Mouse (Mus musculus): ENCODE results near the gene Gcnt2. TPM values are rescaled to one million over a fixed set of nuclear protein-coding genes. Genes with fewer than 3 reads are reported as not detected.
"Not testable (repeated sequence)": the region's sequence is repeated elsewhere in the genome, so short reads cannot be mapped to it uniquely, and the experiment has no call there.

The Gcnt2 gene
- polyA plus RNA-seq, 1 experiment: 2.0 TPM

GRCm38 (mm10) chr13:40892547-40892946, 33.0 kb downstream of the Gcnt2 start:
- H3K4me3 ChIP-seq (ENCODE audit: extremely low read depth, insufficient read depth, insufficient read length): no peak overlapping the region
- no peak for DNase-seq (ENCODE audit: low read depth in 1 of 2, low spot score in 2 of 2)
- H3K4me1 ChIP-seq (ENCODE audit: control insufficient read depth, insufficient read depth, insufficient read length): no peaks in the 10 kb centered on the region
- TF ChIP-seq POLR2A (IDR thresholded peaks at IDR 0.05; ENCODE audit: low read depth, low read length): no peak
- no peak for TF ChIP-seq CTCF (IDR thresholded peaks at IDR 0.05; ENCODE audit: extremely low read depth, insufficient read depth, insufficient read length, insufficient replicate concordance)
- no peak overlapping the region for H3K27ac ChIP-seq (ENCODE audit: insufficient read depth, low read length)
- H3K27me3 ChIP-seq (ENCODE audit: control insufficient read depth, insufficient read depth, low read length): no peaks in the 10 kb centered on the region; the same call in 1 of the 2 replicates
- H3K36me3 ChIP-seq (ENCODE audit: control insufficient read depth, insufficient read depth, low read length): no peaks in the 10 kb centered on the region
- WGBS: 74% methylated on average over 4 of the region's 4 CpGs

GRCm38 (mm10) chr13:40893573-40893972, 34.0 kb downstream of the Gcnt2 start:
- no peak for TF ChIP-seq CTCF (IDR thresholded peaks at IDR 0.05; ENCODE audit: extremely low read depth, insufficient read depth, insufficient read length, insufficient replicate concordance)
- no peak for TF ChIP-seq POLR2A (IDR thresholded peaks at IDR 0.05; ENCODE audit: low read depth, low read length)
- no peaks in the 10 kb centered on the region for H3K4me1 ChIP-seq (ENCODE audit: control insufficient read depth, insufficient read depth, insufficient read length)
- no peak overlapping the region for H3K27ac ChIP-seq (ENCODE audit: insufficient read depth, low read length)
- H3K36me3 ChIP-seq (ENCODE audit: control insufficient read depth, insufficient read depth, low read length): no peaks in the 10 kb centered on the region
- H3K4me3 ChIP-seq (ENCODE audit: extremely low read depth, insufficient read depth, insufficient read length): no peak overlapping the region
- no peak for DNase-seq (ENCODE audit: low read depth in 1 of 2, low spot score in 2 of 2)
- 81% methylated on average over 3 of the region's 3 CpGs for WGBS
- no peaks in the 10 kb centered on the region for H3K27me3 ChIP-seq (ENCODE audit: control insufficient read depth, insufficient read depth, low read length)

- not testable (repeated sequence) for H3K4me3 ChIP-seq (ENCODE audit: extremely low read depth, insufficient read depth, insufficient read length); DNase-seq (ENCODE audit: low read depth in 1 of 2, low spot score in 2 of 2); H3K4me1 ChIP-seq (ENCODE audit: control insufficient read depth, insufficient read depth, insufficient read length); H3K27ac ChIP-seq (ENCODE audit: insufficient read depth, low read length); H3K27me3 ChIP-seq (ENCODE audit: control insufficient read depth, insufficient read depth, low read length); H3K36me3 ChIP-seq (ENCODE audit: control insufficient read depth, insufficient read depth, low read length)
- 64% methylated on average over 14 of the region's 14 CpGs for WGBS
These were observed 38.6 kb downstream of the Gcnt2 start for GRCm38 (mm10) chr13:40898049-40898690.

- 94% methylated on average over 4 of the region's 4 CpGs for WGBS
- no peak overlapping the region for H3K27ac ChIP-seq (ENCODE audit: insufficient read depth, low read length)
- TF ChIP-seq CTCF (IDR thresholded peaks at IDR 0.05; ENCODE audit: extremely low read depth, insufficient read depth, insufficient read length, insufficient replicate concordance) (no peak), POLR2A (IDR thresholded peaks at IDR 0.05; ENCODE audit: low read depth, low read length) (no peak)
- no peak for DNase-seq (ENCODE audit: low read depth in 1 of 2, low spot score in 2 of 2)
- H3K4me3 ChIP-seq (ENCODE audit: extremely low read depth, insufficient read depth, insufficient read length): no peak overlapping the region
- no peaks in the 10 kb centered on the region for H3K27me3 ChIP-seq (ENCODE audit: control insufficient read depth, insufficient read depth, low read length)
- no peaks in the 10 kb centered on the region for H3K4me1 ChIP-seq (ENCODE audit: control insufficient read depth, insufficient read depth, insufficient read length)
- H3K36me3 ChIP-seq (ENCODE audit: control insufficient read depth, insufficient read depth, low read length): no peaks in the 10 kb centered on the region
These were observed 39.1 kb downstream of the Gcnt2 start for GRCm38 (mm10) chr13:40898698-40899097.

- Histone ChIP-seq H3K4me1 (ENCODE audit: control insufficient read depth, insufficient read depth, insufficient read length) (no peaks in the 10 kb centered on the region), H3K27ac (ENCODE audit: insufficient read depth, low read length) (no peak overlapping the region), H3K36me3 (ENCODE audit: control insufficient read depth, insufficient read depth, low read length) (no peaks in the 10 kb centered on the region), H3K27me3 (ENCODE audit: control insufficient read depth, insufficient read depth, low read length) (no peaks in the 10 kb centered on the region), H3K4me3 (ENCODE audit: extremely low read depth, insufficient read depth, insufficient read length) (no peak overlapping the region)
- 75% methylated on average over 8 of the region's 8 CpGs for WGBS
- DNase-seq (ENCODE audit: low read depth in 1 of 2, low spot score in 2 of 2): no peak
- TF ChIP-seq POLR2A (IDR thresholded peaks at IDR 0.05; ENCODE audit: low read depth, low read length): no peak
- no peak for TF ChIP-seq CTCF (IDR thresholded peaks at IDR 0.05; ENCODE audit: extremely low read depth, insufficient read depth, insufficient read length, insufficient replicate concordance)
These were observed 39.9 kb downstream of the Gcnt2 start for GRCm38 (mm10) chr13:40899349-40899993.

GRCm38 (mm10) chr13:40899994-40900970, 40.7 kb downstream of the Gcnt2 start:
- H3K36me3 ChIP-seq (ENCODE audit: control insufficient read depth, insufficient read depth, low read length): no peaks in the 10 kb centered on the region
- H3K27me3 ChIP-seq (ENCODE audit: control insufficient read depth, insufficient read depth, low read length): no peaks in the 10 kb centered on the region
- no peaks in the 10 kb centered on the region for H3K4me1 ChIP-seq (ENCODE audit: control insufficient read depth, insufficient read depth, insufficient read length)
- no peak for DNase-seq (ENCODE audit: low read depth in 1 of 2, low spot score in 2 of 2)
- H3K27ac ChIP-seq (ENCODE audit: insufficient read depth, low read length): no peak overlapping the region
- TF ChIP-seq CTCF (IDR thresholded peaks at IDR 0.05; ENCODE audit: extremely low read depth, insufficient read depth, insufficient read length, insufficient replicate concordance) (no peak), POLR2A (IDR thresholded peaks at IDR 0.05; ENCODE audit: low read depth, low read length) (no peak)
- no peak overlapping the region for H3K4me3 ChIP-seq (ENCODE audit: extremely low read depth, insufficient read depth, insufficient read length)
- 62% methylated on average over 15 of the region's 15 CpGs for WGBS

All from spleen, adult 2 months (tissue).